Mouse (Mus musculus) E14TG2a.4 (cell line): ENCODE data around the gene Map7.

Source experiments
- H3K27me3 ChIP-seq: 2 replicates; pipeline ENCODE4 v1.6.1; 2014; ENCODE audit warnings: low read length, control low read depth; ENCODE audit not compliant: insufficient read depth
- H3K36me3 ChIP-seq: 2 replicates; pipeline ENCODE4 v1.6.1; 2014; ENCODE audit warnings: low read length, control low read depth; ENCODE audit not compliant: insufficient read depth
- H3K4me1 ChIP-seq: replicated peaks from 2 replicates; pipeline ENCODE4 v1.6.1; 2014; ENCODE audit warnings: low read depth, low read length, control low read depth
- H3K4me3 ChIP-seq: replicated peaks from 2 replicates; pipeline ENCODE4 v1.5.1; 2014; ENCODE audit warnings: mild to moderate bottlenecking, low read length
- H3K9me3 ChIP-seq: 2 replicates; pipeline ENCODE4 v1.6.1; 2014; ENCODE audit warnings: low read length, control low read depth
- CTCF ChIP-seq: conservative IDR thresholded peaks from 2 replicates; pipeline ENCODE4 v1.5.1; 2014; ENCODE audit warnings: low read length
- NANOG ChIP-seq: IDR thresholded peaks from 2 replicates; pipeline ENCODE4 v1.6.1; 2014; ENCODE audit warnings: borderline replicate concordance, low read length, mixed read lengths
- POU5F1 ChIP-seq: IDR thresholded peaks from 2 replicates; pipeline ENCODE4 v1.6.1; 2014; ENCODE audit warnings: low read length, borderline replicate concordance

The Map7 gene

GRCm38 (mm10) chr10:20149121-20149834, 1.0 kb downstream of the Map7 start:
- H3K4me3 ChIP-seq, result peak overlapping the region; percentile 87
- no peaks in the 10 kb centered on the region for H3K36me3 ChIP-seq
- no peak for TF ChIP-seq CTCF
- TF ChIP-seq POU5F1, result no peak
- no peak for TF ChIP-seq NANOG
- H3K9me3 ChIP-seq, result no peaks in the 10 kb centered on the region
- H3K4me1 ChIP-seq, result peaks cover 52% of the 10 kb centered on the region
- peaks cover 8% of the 10 kb centered on the region; the same call in 1 of the 2 replicates for H3K27me3 ChIP-seq

- Histone ChIP-seq H3K4me1 (peaks cover 58% of the 10 kb centered on the region), H3K4me3 (peak overlapping the region; percentile 87), H3K36me3 (no peaks in the 10 kb centered on the region), H3K27me3 (peaks cover 8% of the 10 kb centered on the region; the same call in 1 of the 2 replicates), H3K9me3 (no peaks in the 10 kb centered on the region)
- TF ChIP-seq CTCF (no peak), NANOG (peak; percentile 9; the same call in 1 of the 2 replicates), POU5F1 (no peak)
These were observed 1.6 kb downstream of the Map7 start for GRCm38 (mm10) chr10:20149835-20150355.

- Histone ChIP-seq H3K27me3 (peaks cover 3% of the 10 kb centered on the region; the same call in 1 of the 2 replicates), H3K4me1 (peaks cover 75% of the 10 kb centered on the region), H3K4me3 (no peak overlapping the region), H3K9me3 (no peaks in the 10 kb centered on the region), H3K36me3 (no peaks in the 10 kb centered on the region)
- no peak for TF ChIP-seq NANOG
- TF ChIP-seq CTCF, result peak; percentile 30; the same call in 1 of the 2 replicates
- TF ChIP-seq POU5F1, result no peak
These were observed 3.9 kb downstream of the Map7 start for GRCm38 (mm10) chr10:20152131-20152530.

- peak; percentile 76 for TF ChIP-seq NANOG
- no peak for TF ChIP-seq CTCF
- TF ChIP-seq POU5F1, result no peak
- H3K36me3 ChIP-seq, result no peaks in the 10 kb centered on the region
These were observed 5.2 kb downstream of the Map7 start for GRCm38 (mm10) chr10:20153507-20153906.

GRCm38 (mm10) chr10:20155401-20155800, 7.1 kb downstream of the Map7 start:
- Histone ChIP-seq H3K9me3 (no peaks in the 10 kb centered on the region), H3K4me1 (peaks cover 96% of the 10 kb centered on the region), H3K27me3 (no peaks in the 10 kb centered on the region), H3K4me3 (0 out of 2 replicates have a peak overlapping the region, but pooled peaks have one; percentile 10), H3K36me3 (peaks cover 8% of the 10 kb centered on the region; the same call in 1 of the 2 replicates)
- TF ChIP-seq CTCF (no peak), POU5F1 (no peak), NANOG (no peak)

More at GRCm38 (mm10) chr10:20153507-20153906, 5.2 kb downstream of the Map7 start:
- Histone ChIP-seq H3K4me3 (peak overlapping the region; percentile 45), H3K9me3 (no peaks in the 10 kb centered on the region), H3K4me1 (peaks cover 78% of the 10 kb centered on the region), H3K27me3 (no peaks in the 10 kb centered on the region)

GRCm38 (mm10) chr10:20157021-20157726, 8.9 kb downstream of the Map7 start:
- H3K36me3 ChIP-seq, result peaks cover 8% of the 10 kb centered on the region; the same call in 1 of the 2 replicates

GRCm38 (mm10) chr10:20158756-20159155, 10.5 kb downstream of the Map7 start:
- Histone ChIP-seq H3K36me3 (peaks cover 13% of the 10 kb centered on the region), H3K4me3 (no peak overlapping the region), H3K4me1 (peaks cover 95% of the 10 kb centered on the region), H3K27me3 (no peaks in the 10 kb centered on the region), H3K9me3 (no peaks in the 10 kb centered on the region)
- TF ChIP-seq CTCF, result no peak
- TF ChIP-seq NANOG, result no peak
- no peak for TF ChIP-seq POU5F1

More at GRCm38 (mm10) chr10:20157021-20157726, 8.9 kb downstream of the Map7 start:
- Histone ChIP-seq H3K4me3 (0 out of 2 replicates have a peak overlapping the region, but pooled peaks have one; percentile 39), H3K27me3 (no peaks in the 10 kb centered on the region), H3K4me1 (peaks cover 96% of the 10 kb centered on the region), H3K9me3 (no peaks in the 10 kb centered on the region)
- TF ChIP-seq CTCF (no peak), NANOG (no peak), POU5F1 (no peak)

- no peak for TF ChIP-seq CTCF
- TF ChIP-seq POU5F1, result no peak
These were observed 11.0 kb downstream of the Map7 start for GRCm38 (mm10) chr10:20159308-20159707.

GRCm38 (mm10) chr10:20160914-20161313, 12.6 kb downstream of the Map7 start:
- Histone ChIP-seq H3K27me3 (no peaks in the 10 kb centered on the region), H3K36me3 (peaks cover 13% of the 10 kb centered on the region), H3K4me3 (peak overlapping the region; percentile 53), H3K4me1 (peaks cover 84% of the 10 kb centered on the region), H3K9me3 (no peaks in the 10 kb centered on the region)
- TF ChIP-seq CTCF, result no peak
- 0 out of 2 replicates have a peak, but pooled peaks have one; percentile 11 for TF ChIP-seq NANOG

More at GRCm38 (mm10) chr10:20159308-20159707, 11.0 kb downstream of the Map7 start:
- peaks cover 93% of the 10 kb centered on the region for H3K4me1 ChIP-seq
- no peaks in the 10 kb centered on the region for H3K27me3 ChIP-seq
- H3K36me3 ChIP-seq, result peaks cover 13% of the 10 kb centered on the region
- no peak overlapping the region for H3K4me3 ChIP-seq
- no peaks in the 10 kb centered on the region for H3K9me3 ChIP-seq
